Mouse (Mus musculus) hindbrain, embryonic 10.5 days (tissue): ENCODE results near the gene Gramd4. TPM values are rescaled to one million over a fixed set of nuclear protein-coding genes. Genes with fewer than 3 reads are reported as not detected.
A peak's percentile ranks its signal among the peaks of the same experiment; 100 is the strongest.

Source experiments
- DNase-seq: peaks from one replicate; pipeline ENCODE4 v3.0.0-alpha.2; 2017; ENCODE audit warnings: low spot score
- H3K27ac ChIP-seq: fragments of 300-500 bp; sonication (generic); 2 replicates; pipeline ENCODE4 v1.5.1; 2016; ENCODE audit warnings: mild to moderate bottlenecking, moderate library complexity
- H3K27me3 ChIP-seq: fragments of 300-500 bp; sonication (generic); 2 replicates; pipeline ENCODE4 v1.6.1; 2016; ENCODE audit warnings: mild to moderate bottlenecking; ENCODE audit not compliant: poor library complexity, insufficient read depth, severe bottlenecking
- H3K36me3 ChIP-seq: fragments of 300-500 bp; sonication (generic); 2 replicates; pipeline ENCODE4 v1.6.1; 2016; ENCODE audit warnings: mild to moderate bottlenecking, moderate library complexity
- H3K4me1 ChIP-seq: fragments of 300-500 bp; sonication (generic); replicated peaks from 2 replicates; pipeline ENCODE4 v1.6.1; 2016; ENCODE audit warnings: mild to moderate bottlenecking
- H3K4me3 ChIP-seq: fragments of 300-500 bp; sonication (generic); 2 replicates; pipeline ENCODE4 v1.5.1; 2016; ENCODE audit warnings: mild to moderate bottlenecking, moderate library complexity
- H3K9me3 ChIP-seq: fragments of 300-500 bp; sonication (generic); 2 replicates; pipeline ENCODE4 v1.6.1; 2016; ENCODE audit warnings: mild to moderate bottlenecking, moderate library complexity
- WGBS: fragments of 180-500 bp; shearing (Covaris S2); methylation state at CpG from one replicate; pipeline ENCODE4 v1.1.7; 2016; 5-methylcytosine and 5-hydroxymethylcytosine counted together
- polyA plus RNA-seq: library from polyadenylated mRNA; unstranded; fragments of >200 nt; fragmentation: Nextera tagmentation; extraction: Ambion mirVana; gene quantifications from 2 replicates; pipeline ENCODE4 v1.2.1, GENCODE M21; 2016

The Gramd4 gene
- polyA plus RNA-seq, 1 experiment from 2014 or later = 18.0 TPM

- no peak for DNase-seq
- Histone ChIP-seq H3K36me3 (peaks cover 6% of the 10 kb centered on the region), H3K4me1 (peaks cover 57% of the 10 kb centered on the region), H3K27me3 (no peaks in the 10 kb centered on the region), H3K27ac (no peak overlapping the region), H3K4me3 (no peak overlapping the region), H3K9me3 (no peaks in the 10 kb centered on the region)
- WGBS = 90% methylated on average over 3 of the region's 3 CpGs
Observed at GRCm38 (mm10) chr15:86064850-86065229, 7.3 kb downstream of the Gramd4 start.

- Histone ChIP-seq H3K9me3 (no peaks in the 10 kb centered on the region), H3K4me1 (peaks cover 57% of the 10 kb centered on the region), H3K4me3 (no peak overlapping the region), H3K27me3 (no peaks in the 10 kb centered on the region), H3K27ac (no peak overlapping the region), H3K36me3 (peaks cover 6% of the 10 kb centered on the region)
- no peak for DNase-seq
- WGBS = 93% methylated on average over 4 of the region's 4 CpGs
Observed at GRCm38 (mm10) chr15:86065367-86065766, 7.9 kb downstream of the Gramd4 start.

- H3K9me3 ChIP-seq = no peaks in the 10 kb centered on the region
- H3K36me3 ChIP-seq = peaks cover 6% of the 10 kb centered on the region
- no peak overlapping the region for H3K4me3 ChIP-seq
- 82% methylated on average over 14 of the region's 14 CpGs for WGBS
- H3K27me3 ChIP-seq = no peaks in the 10 kb centered on the region
- 0 out of 2 replicates have a peak overlapping the region, but pooled peaks have one; percentile 24 for H3K27ac ChIP-seq
- H3K4me1 ChIP-seq = peaks cover 50% of the 10 kb centered on the region
- DNase-seq = no peak
Observed at GRCm38 (mm10) chr15:86066836-86067580, 9.5 kb downstream of the Gramd4 start.

- Histone ChIP-seq H3K36me3 (peaks cover 6% of the 10 kb centered on the region), H3K27ac (no peak overlapping the region), H3K27me3 (no peaks in the 10 kb centered on the region), H3K4me1 (peaks cover 50% of the 10 kb centered on the region), H3K9me3 (no peaks in the 10 kb centered on the region), H3K4me3 (no peak overlapping the region)
- DNase-seq = no peak
- WGBS = 69% methylated on average over 6 of the region's 6 CpGs
Observed at GRCm38 (mm10) chr15:86067581-86067910, 10.1 kb downstream of the Gramd4 start.

GRCm38 (mm10) chr15:86067941-86068495 is 10.5 kb downstream of the Gramd4 start:
- H3K36me3 ChIP-seq = peaks cover 6% of the 10 kb centered on the region
- peaks cover 50% of the 10 kb centered on the region for H3K4me1 ChIP-seq
- H3K9me3 ChIP-seq = no peaks in the 10 kb centered on the region
- H3K27ac ChIP-seq = no peak overlapping the region
- no peak for DNase-seq
- no peaks in the 10 kb centered on the region for H3K27me3 ChIP-seq
- 89% methylated on average over 4 of the region's 4 CpGs for WGBS
- H3K4me3 ChIP-seq = no peak overlapping the region

GRCm38 (mm10) chr15:86069011-86069791 is 11.7 kb downstream of the Gramd4 start:
- Histone ChIP-seq H3K9me3 (no peaks in the 10 kb centered on the region), H3K27ac (no peak overlapping the region; the same call in 1 of the 2 replicates), H3K4me3 (no peak overlapping the region), H3K36me3 (peaks cover 6% of the 10 kb centered on the region), H3K27me3 (no peaks in the 10 kb centered on the region), H3K4me1 (peaks cover 52% of the 10 kb centered on the region)
- WGBS = 76% methylated on average over 10 of the region's 10 CpGs
- DNase-seq = no peak

- peaks cover 6% of the 10 kb centered on the region for H3K36me3 ChIP-seq
- DNase-seq = no peak
- H3K27ac ChIP-seq = no peak overlapping the region
- H3K9me3 ChIP-seq = no peaks in the 10 kb centered on the region
- H3K4me1 ChIP-seq = peaks cover 55% of the 10 kb centered on the region
- H3K27me3 ChIP-seq = no peaks in the 10 kb centered on the region
- WGBS = 66% methylated on average over 11 of the region's 11 CpGs
- no peak overlapping the region for H3K4me3 ChIP-seq
Observed at GRCm38 (mm10) chr15:86070368-86070767, 12.9 kb downstream of the Gramd4 start.

- 69% methylated on average over 1 of the region's 1 CpGs for WGBS
- Histone ChIP-seq H3K9me3 (no peaks in the 10 kb centered on the region), H3K36me3 (no peaks in the 10 kb centered on the region), H3K4me1 (peaks cover 61% of the 10 kb centered on the region), H3K4me3 (no peak overlapping the region), H3K27ac (0 out of 2 replicates have a peak overlapping the region, but pooled peaks have one; percentile 23), H3K27me3 (no peaks in the 10 kb centered on the region)
- DNase-seq = no peak
Observed at GRCm38 (mm10) chr15:86071166-86071565, 13.7 kb downstream of the Gramd4 start.

- Histone ChIP-seq H3K9me3 (no peaks in the 10 kb centered on the region), H3K27me3 (no peaks in the 10 kb centered on the region), H3K27ac (peak overlapping the region; percentile 35; the same call in 1 of the 2 replicates), H3K36me3 (no peaks in the 10 kb centered on the region), H3K4me1 (peaks cover 60% of the 10 kb centered on the region), H3K4me3 (no peak overlapping the region)
- no peak for DNase-seq
- 84% methylated on average over 16 of the region's 16 CpGs for WGBS
Observed at GRCm38 (mm10) chr15:86074171-86074937, 16.9 kb downstream of the Gramd4 start.

GRCm38 (mm10) chr15:86075305-86076047 is 18.0 kb downstream of the Gramd4 start:
- Histone ChIP-seq H3K4me3 (no peak overlapping the region), H3K4me1 (peaks cover 58% of the 10 kb centered on the region), H3K27ac (no peak overlapping the region), H3K27me3 (no peaks in the 10 kb centered on the region), H3K9me3 (no peaks in the 10 kb centered on the region), H3K36me3 (no peaks in the 10 kb centered on the region)
- DNase-seq = no peak
- WGBS = 93% methylated on average over 20 of the region's 20 CpGs

GRCm38 (mm10) chr15:86076048-86076315 is 18.5 kb downstream of the Gramd4 start:
- Histone ChIP-seq H3K4me3 (no peak overlapping the region), H3K27me3 (no peaks in the 10 kb centered on the region), H3K4me1 (peaks cover 60% of the 10 kb centered on the region), H3K9me3 (no peaks in the 10 kb centered on the region), H3K36me3 (no peaks in the 10 kb centered on the region), H3K27ac (no peak overlapping the region)
- WGBS = 86% methylated on average over 2 of the region's 2 CpGs
- no peak for DNase-seq

GRCm38 (mm10) chr15:86076378-86076777 is 18.9 kb downstream of the Gramd4 start:
- H3K4me3 ChIP-seq = no peak overlapping the region
- no peaks in the 10 kb centered on the region for H3K36me3 ChIP-seq
- H3K4me1 ChIP-seq = peaks cover 60% of the 10 kb centered on the region
- H3K27ac ChIP-seq = no peak overlapping the region
- DNase-seq = no peak
- WGBS = 87% methylated on average over 8 of the region's 8 CpGs
- no peaks in the 10 kb centered on the region for H3K27me3 ChIP-seq
- no peaks in the 10 kb centered on the region for H3K9me3 ChIP-seq
